Mouse (Mus musculus): ENCODE measurements around the gene Stfa3. TPM values are rescaled to one million over a fixed set of nuclear protein-coding genes. Genes with fewer than 3 reads are reported as not detected.

Stfa3 gene
- total RNA-seq (2014; fragmentation: Nextera tagmentation) = not detected in 2 replicates
- total RNA-seq (2017) = not detected in 2 replicates
- not detected in 2 replicates for polyA plus RNA-seq (2012)

DNA sequence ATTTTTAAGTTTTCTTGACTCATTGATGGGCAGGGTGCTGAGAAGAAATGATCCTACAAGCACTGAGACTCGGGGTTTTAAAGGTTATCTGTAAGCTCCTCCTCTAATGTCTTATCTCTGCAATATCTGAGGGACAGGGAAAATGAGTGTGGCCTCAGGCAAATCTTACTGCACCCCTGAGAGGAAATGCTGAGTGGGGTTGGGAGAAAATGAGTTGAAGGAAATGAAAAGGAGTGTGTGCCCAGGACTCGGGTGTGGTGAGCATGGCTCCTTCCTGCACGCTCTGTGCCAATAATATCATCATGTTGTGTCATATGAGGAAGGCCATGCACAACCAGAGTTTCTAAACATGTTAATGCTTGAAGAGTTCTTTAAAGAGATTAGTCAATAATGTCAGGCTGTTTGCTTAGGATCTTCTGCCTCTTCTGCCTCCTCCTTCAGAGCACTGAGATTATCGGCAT, at the start of gene Stfa3:
Stfa3 (minus strand) TSS at position 51 of the 461 bp plus-strand sequence.
- TF ChIP-seq POLR2AphosphoS5 (IDR thresholded peaks at IDR 0.05; ENCODE audit: insufficient replicate concordance, low read depth, low read length) = no peak
- TF ChIP-seq TAL1 (conservative IDR thresholded peaks at IDR 0.05; ENCODE audit: low read depth, low read length) = no peak
- no peak for TF ChIP-seq GATA2 (IDR thresholded peaks at IDR 0.05; ENCODE audit: borderline replicate concordance, low read depth, low read length)
- no peak for TF ChIP-seq CTCF (IDR thresholded peaks at IDR 0.05; ENCODE audit: low read depth, low read length)
- TF ChIP-seq GATA1 (IDR thresholded peaks at IDR 0.05; ENCODE audit: borderline replicate concordance, low read length) = no peak
- Histone ChIP-seq H3K9me3 (replicated peaks) (no peaks in the 10 kb centered on the region), H3K4me3 (ENCODE audit: low read depth, low read length) (no peak within 1 kb of the TSS), H3K36me3 (replicated peaks) (no peaks in the 10 kb centered on the region), H3K4me1 (ENCODE audit: insufficient read depth, low read depth, low read length) (no peaks in the 10 kb centered on the region), H3K27me3 (ENCODE audit: insufficient read depth, low read length) (0 out of 2 replicates have a peak, but pooled peaks cover 6% of the 10 kb centered on the region)
- no peak for DNase-seq (ENCODE audit: low spot score)
- no peak for ATAC-seq (ENCODE audit: extremely low read depth, insufficient number of reproducible peaks, low FRiP score, poor library complexity, severe bottlenecking)

DNA sequence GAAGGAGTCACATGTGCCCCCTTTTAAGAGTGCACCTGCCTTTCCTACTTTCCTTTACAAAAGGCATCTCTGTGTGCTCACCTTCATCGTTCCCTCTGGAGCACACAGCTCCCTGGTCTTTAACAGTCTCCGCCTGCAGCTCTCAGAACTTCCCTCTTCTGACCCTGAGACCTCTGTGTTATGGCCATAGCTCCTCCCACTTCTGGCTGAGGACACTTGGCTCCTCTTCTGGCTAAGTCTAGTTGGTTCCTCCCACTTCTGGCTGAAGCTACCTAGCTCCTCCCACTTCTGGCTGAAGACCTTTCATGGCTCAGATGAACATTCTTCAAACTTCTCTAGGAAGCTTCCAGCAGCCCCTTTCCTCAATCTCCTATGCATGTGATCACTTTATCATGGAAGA, 47.1 kb upstream of the Stfa3 start:
- no peak for TF ChIP-seq GATA2 (IDR thresholded peaks at IDR 0.05; ENCODE audit: borderline replicate concordance, low read depth, low read length)
- Histone ChIP-seq H3K4me1 (ENCODE audit: insufficient read depth, low read depth, low read length) (no peaks in the 10 kb centered on the region), H3K27me3 (ENCODE audit: insufficient read depth, low read length) (peaks cover 6% of the 10 kb centered on the region; the same call in 1 of the 2 replicates), H3K36me3 (replicated peaks) (no peaks in the 10 kb centered on the region), H3K9me3 (replicated peaks) (no peaks in the 10 kb centered on the region), H3K4me3 (ENCODE audit: low read depth, low read length) (no peak overlapping the region)
- DNase-seq (ENCODE audit: low spot score) = no peak
- ATAC-seq (ENCODE audit: extremely low read depth, insufficient number of reproducible peaks, low FRiP score, poor library complexity, severe bottlenecking) = no peak

DNA sequence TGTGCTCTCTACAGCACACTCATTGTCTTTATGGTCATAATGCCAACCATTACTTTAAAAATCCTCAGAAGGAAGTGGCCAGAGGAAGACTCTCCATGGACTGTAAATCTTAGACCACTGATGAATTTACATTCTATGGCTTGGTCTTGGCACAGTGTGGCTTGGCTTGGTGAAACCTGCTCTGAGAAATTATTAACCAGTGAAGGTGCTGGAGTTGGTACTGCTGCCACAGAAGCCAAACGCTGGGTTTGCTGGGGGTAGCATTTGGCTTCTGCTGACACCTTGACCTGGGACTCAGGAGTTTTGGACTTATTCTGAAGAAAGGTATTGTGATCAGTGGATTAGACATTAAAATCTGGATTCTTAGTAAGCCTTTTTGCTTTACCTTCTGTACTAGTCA, 37.2 kb upstream of the Stfa3 start:
- no peak for TF ChIP-seq TAL1 (conservative IDR thresholded peaks at IDR 0.05; ENCODE audit: low read depth, low read length)
- H3K4me3 ChIP-seq (ENCODE audit: low read depth, low read length) = no peak overlapping the region
- no peak for ATAC-seq (ENCODE audit: extremely low read depth, insufficient number of reproducible peaks, low FRiP score, poor library complexity, severe bottlenecking)
- H3K36me3 ChIP-seq (replicated peaks) = no peaks in the 10 kb centered on the region
- H3K4me1 ChIP-seq (ENCODE audit: insufficient read depth, low read depth, low read length) = no peaks in the 10 kb centered on the region
- peaks cover 12% of the 10 kb centered on the region; the same call in 1 of the 2 replicates for H3K27me3 ChIP-seq (ENCODE audit: insufficient read depth, low read length)
- no peaks in the 10 kb centered on the region for H3K9me3 ChIP-seq (replicated peaks)
- DNase-seq (ENCODE audit: low spot score) = no peak

DNA sequence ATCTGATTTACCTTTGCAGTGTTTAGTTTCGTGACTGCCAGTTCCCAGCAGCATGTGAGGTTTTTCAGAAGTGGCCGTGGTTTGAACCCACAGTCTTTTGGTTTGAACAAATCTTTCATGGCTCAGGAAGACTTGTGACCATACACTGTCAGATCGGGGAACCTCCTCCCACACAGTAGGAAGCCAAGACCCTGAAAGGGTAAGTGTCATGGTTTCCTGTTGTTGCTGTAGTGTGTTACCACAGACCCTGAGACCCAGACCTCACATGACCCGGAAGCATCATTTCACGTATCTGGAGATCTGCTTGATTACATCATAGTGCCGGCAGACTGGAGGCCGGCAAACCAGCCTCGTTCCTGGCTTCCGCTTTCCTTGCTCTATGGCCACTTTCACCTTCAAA, 21.7 kb upstream of the Stfa3 start:
- Histone ChIP-seq H3K4me3 (ENCODE audit: low read depth, low read length) (no peak overlapping the region), H3K36me3 (replicated peaks) (no peaks in the 10 kb centered on the region), H3K4me1 (ENCODE audit: insufficient read depth, low read depth, low read length) (peaks cover 7% of the 10 kb centered on the region), H3K9me3 (replicated peaks) (peaks cover 13% of the 10 kb centered on the region), H3K27me3 (ENCODE audit: insufficient read depth, low read length) (peaks cover 3% of the 10 kb centered on the region)
- DNase-seq (ENCODE audit: low spot score) (no peak), ATAC-seq (ENCODE audit: extremely low read depth, insufficient number of reproducible peaks, low FRiP score, poor library complexity, severe bottlenecking) (no peak)
- no peak for TF ChIP-seq GATA1 (IDR thresholded peaks at IDR 0.05; ENCODE audit: borderline replicate concordance, low read length)
- no peak for TF ChIP-seq GATA2 (IDR thresholded peaks at IDR 0.05; ENCODE audit: borderline replicate concordance, low read depth, low read length)
- no peak for TF ChIP-seq CTCF (IDR thresholded peaks at IDR 0.05; ENCODE audit: low read depth, low read length)
- no peak for TF ChIP-seq POLR2AphosphoS5 (IDR thresholded peaks at IDR 0.05; ENCODE audit: insufficient replicate concordance, low read depth, low read length)
- no peak for TF ChIP-seq TAL1 (conservative IDR thresholded peaks at IDR 0.05; ENCODE audit: low read depth, low read length)

DNA sequence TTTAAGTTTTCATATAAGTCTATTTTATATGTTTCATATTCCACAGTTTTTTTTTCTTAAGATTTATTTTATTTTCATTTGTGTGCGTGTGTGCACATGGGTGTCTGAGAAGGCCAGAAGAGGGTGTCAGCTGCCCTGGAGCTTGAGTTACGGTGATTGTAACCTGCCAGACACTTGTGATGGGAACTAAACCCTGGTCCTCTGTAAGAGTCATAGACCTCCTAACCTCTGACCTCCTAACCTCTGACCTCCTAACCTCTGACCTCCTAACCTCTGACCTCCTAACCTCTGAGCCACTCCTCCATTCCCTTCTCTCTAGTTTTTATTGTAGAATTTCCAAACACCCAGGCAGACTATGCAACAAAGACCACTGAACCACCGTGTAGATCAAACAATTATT, 20.3 kb upstream of the Stfa3 start:
- DNase-seq (ENCODE audit: low spot score) = no peak
- H3K27me3 ChIP-seq (ENCODE audit: insufficient read depth, low read length) = peaks cover 3% of the 10 kb centered on the region
- TF ChIP-seq GATA2 (IDR thresholded peaks at IDR 0.05; ENCODE audit: borderline replicate concordance, low read depth, low read length) (no peak), TAL1 (conservative IDR thresholded peaks at IDR 0.05; ENCODE audit: low read depth, low read length) (no peak), CTCF (IDR thresholded peaks at IDR 0.05; ENCODE audit: low read depth, low read length) (no peak), POLR2AphosphoS5 (IDR thresholded peaks at IDR 0.05; ENCODE audit: insufficient replicate concordance, low read depth, low read length) (no peak), GATA1 (IDR thresholded peaks at IDR 0.05; ENCODE audit: borderline replicate concordance, low read length) (no peak)
- ATAC-seq (ENCODE audit: extremely low read depth, insufficient number of reproducible peaks, low FRiP score, poor library complexity, severe bottlenecking) = no peak
- no peaks in the 10 kb centered on the region for H3K36me3 ChIP-seq (replicated peaks)
- H3K4me1 ChIP-seq (ENCODE audit: insufficient read depth, low read depth, low read length) = peaks cover 7% of the 10 kb centered on the region
- H3K4me3 ChIP-seq (ENCODE audit: low read depth, low read length) = no peak overlapping the region
- H3K9me3 ChIP-seq (replicated peaks) = peaks cover 13% of the 10 kb centered on the region

DNA sequence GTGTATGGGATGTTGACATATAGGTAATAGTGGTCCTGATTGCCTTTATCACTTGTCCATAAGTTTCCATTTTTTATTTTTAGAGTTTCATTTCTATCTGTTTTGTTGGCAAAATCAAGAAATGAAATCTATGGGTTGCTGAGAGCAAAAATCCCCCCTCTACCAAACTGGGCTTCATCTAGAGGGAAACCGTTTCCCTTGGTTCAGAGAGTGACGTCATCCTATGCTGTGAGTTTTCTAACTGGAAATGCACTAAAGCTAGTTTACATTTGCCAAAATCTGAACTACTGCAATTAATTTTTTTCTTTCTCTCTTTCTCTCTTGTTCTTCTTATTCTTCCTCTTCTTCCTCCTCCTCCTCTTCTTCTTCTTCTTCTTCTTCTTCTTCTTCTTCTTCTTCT, 19.7 kb upstream of the Stfa3 start:
- Histone ChIP-seq H3K4me1 (ENCODE audit: insufficient read depth, low read depth, low read length) (peaks cover 5% of the 10 kb centered on the region), H3K27me3 (ENCODE audit: insufficient read depth, low read length) (peaks cover 3% of the 10 kb centered on the region), H3K9me3 (replicated peaks) (peaks cover 9% of the 10 kb centered on the region), H3K36me3 (replicated peaks) (no peaks in the 10 kb centered on the region), H3K4me3 (ENCODE audit: low read depth, low read length) (no peak overlapping the region)
- no peak for DNase-seq (ENCODE audit: low spot score)
- TF ChIP-seq TAL1 (conservative IDR thresholded peaks at IDR 0.05; ENCODE audit: low read depth, low read length) = no peak
- TF ChIP-seq GATA2 (IDR thresholded peaks at IDR 0.05; ENCODE audit: borderline replicate concordance, low read depth, low read length) = no peak
- TF ChIP-seq GATA1 (IDR thresholded peaks at IDR 0.05; ENCODE audit: borderline replicate concordance, low read length) = no peak
- no peak for TF ChIP-seq POLR2AphosphoS5 (IDR thresholded peaks at IDR 0.05; ENCODE audit: insufficient replicate concordance, low read depth, low read length)
- TF ChIP-seq CTCF (IDR thresholded peaks at IDR 0.05; ENCODE audit: low read depth, low read length) = no peak
- ATAC-seq (ENCODE audit: extremely low read depth, insufficient number of reproducible peaks, low FRiP score, poor library complexity, severe bottlenecking) = no peak

Measured in G1E (cell line).